In the genomic region with DNA sequence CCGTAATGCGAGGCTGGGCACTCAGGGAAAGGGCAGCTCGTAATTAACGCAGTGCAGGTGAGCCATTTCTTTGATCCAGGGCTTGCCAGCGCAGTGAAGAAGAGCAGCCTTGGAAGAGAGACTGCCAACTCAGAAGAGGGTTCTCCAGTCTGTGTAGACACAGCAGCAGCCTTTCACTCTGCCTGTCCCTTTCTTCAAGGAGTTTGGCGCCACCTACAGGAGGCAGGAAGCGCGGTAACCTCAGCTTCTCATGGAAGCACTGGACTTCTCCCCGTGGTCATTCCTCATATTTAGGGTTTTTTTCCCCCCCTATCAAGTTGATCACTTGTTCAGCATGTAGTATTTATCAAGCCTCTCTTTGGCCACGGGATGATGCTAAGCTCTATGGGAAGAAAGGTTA, we compare ENCODE assay signal across 9 mouse cellular contexts.
A peak's percentile ranks its signal among the peaks of the same experiment; 100 is the strongest.
DNase-seq lines count a peak whose midpoint lies in the region; ATAC-seq lines count a peak whose summit lies in the region.
"Had no signal": no experiment of that assay in that cellular context is flagged by ENCODE, and none has a peak within 500 bp of the region (broad histone marks: within the 10 kb centered on the region; RNA-seq: fewer than 3 reads in every experiment).

No protein-coding gene starts in this region.

- WGBS in neural tube, embryonic 13.5 days = 25% methylated on average over 10 of the region's 10 CpGs

- no peak overlapping the region for H3K4me2 ChIP-seq in neural tube, embryonic 13.5 days
- H3K4me2 ChIP-seq: embryonic facial prominence, embryonic 13.5 days had no signal

- H3K4me1 ChIP-seq in neural tube, embryonic 13.5 days (replicated peaks) = peaks cover 53% of the 10 kb centered on the region

- no peak overlapping the region for H3K4me3 ChIP-seq in neural tube, embryonic 13.5 days
- H3K4me3 ChIP-seq: embryonic facial prominence, embryonic 13.5 days had no signal

- no peaks in the 10 kb centered on the region for H3K27me3 ChIP-seq in neural tube, embryonic 13.5 days
- H3K27me3 ChIP-seq: embryonic facial prominence, embryonic 13.5 days had no signal

- DNase-seq in A20 (ENCODE audit: low read depth, low spot score) = peak; percentile 71
- peak; percentile 87 for DNase-seq in adrenal gland, postnatal 10 days
- DNase-seq in embryo, embryonic 11.5 days (ENCODE audit: low read depth, low spot score) = peak; percentile 67
- DNase-seq in heart, adult 9 months (ENCODE audit: low spot score in 2 of 2) = peak; percentile 24 to 46
- DNase-seq in kidney, postnatal 25 days = peak; percentile 75 to 82
- DNase-seq in lung, adult 18-20 months = peak; percentile 74 to 80
- peak; percentile 8 to 37 for DNase-seq in thymus, adult 18-20 months

- H3K9me3 ChIP-seq in neural tube, embryonic 13.5 days = no peaks in the 10 kb centered on the region
- H3K9me3 ChIP-seq: embryonic facial prominence, embryonic 13.5 days had no signal

- H3K36me3 ChIP-seq in neural tube, embryonic 13.5 days = no peaks in the 10 kb centered on the region
- H3K36me3 ChIP-seq: embryonic facial prominence, embryonic 13.5 days had no signal

- no peak overlapping the region for H3K9ac ChIP-seq in neural tube, embryonic 13.5 days
- H3K9ac ChIP-seq: embryonic facial prominence, embryonic 13.5 days had no signal

- H3K27ac ChIP-seq in neural tube, embryonic 13.5 days (replicated peaks) = peak overlapping the region; percentile 70
- H3K27ac ChIP-seq: embryonic facial prominence, embryonic 13.5 days had no signal

- peak; percentile 66 for ATAC-seq in neural tube, embryonic 13.5 days (ENCODE audit: low read depth)

Comparison
In these comparisons a context has a peak if more than half of its experiments do, and no peak if none do; other contexts are left out.
1. DNase-seq: peak in every context shown above with its lines; median percentile 87 in adrenal gland, postnatal 10 days; 78 in kidney, postnatal 25 days; 77 in lung, adult 18-20 months; 71 in A20; 67 in embryo, embryonic 11.5 days; 35 in heart, adult 9 months; 22 in thymus, adult 18-20 months.